Mouse (Mus musculus): ENCODE results near the gene Timm9.

GRCm38 (mm10) chr12:71157974-71158373, 21.5 kb upstream of the Timm9 start:
- TF ChIP-seq CTCF (IDR thresholded peaks at IDR 0.05; ENCODE audit: low read depth, low read length) (no peak), POLR2A (IDR thresholded peaks at IDR 0.05; ENCODE audit: borderline replicate concordance, low read depth, low read length) (no peak)

Measured in bone marrow macrophage, adult 2 months (primary cell).